Mouse (Mus musculus): Measurements from ENCODE around the gene Ahdc1.

DNA sequence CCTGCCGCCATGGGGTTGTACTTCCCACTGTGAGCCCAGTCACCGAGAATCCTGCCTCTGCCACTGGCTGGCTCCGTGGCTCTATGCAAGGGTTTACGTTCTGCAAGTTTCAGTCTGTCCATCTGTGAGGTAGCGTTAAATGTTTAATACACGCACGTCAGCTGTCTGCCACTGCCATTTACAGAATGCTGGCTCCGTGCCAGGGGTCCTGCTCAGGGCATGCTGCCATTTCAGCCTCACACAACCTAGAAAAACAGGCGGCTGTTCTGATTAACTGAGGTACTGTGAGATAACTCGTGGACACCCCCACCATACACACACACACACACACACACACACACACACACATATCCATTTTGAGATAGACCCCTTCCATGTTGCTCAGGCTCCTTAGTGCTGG, 8.2 kb upstream of the Ahdc1 start:
- TF ChIP-seq USF1 (IDR thresholded peaks at IDR 0.05; ENCODE audit: low read depth) (no peak), MYOG (IDR thresholded peaks at IDR 0.05; ENCODE audit: control insufficient read depth in 1 of 3, insufficient read depth in 1 of 3, insufficient read length in 2 of 3, low read depth in 2 of 3) (no peak), POLR2A (IDR thresholded peaks at IDR 0.05; ENCODE audit: insufficient read length, low read depth) (no peak), E2F4 (IDR thresholded peaks at IDR 0.05; ENCODE audit: insufficient read depth) (no peak), CEBPB (IDR thresholded peaks at IDR 0.05; ENCODE audit: insufficient read depth, poor library complexity, severe bottlenecking) (no peak), MAX (IDR thresholded peaks at IDR 0.05; ENCODE audit: low read depth) (no peak), MYOD1 (IDR thresholded peaks at IDR 0.05; ENCODE audit: control insufficient read depth in 1 of 3, insufficient read length in 2 of 3, low read depth in 2 of 3) (no peak), POLR2AphosphoS2 (IDR thresholded peaks at IDR 0.05; ENCODE audit: insufficient read length, low read depth) (no peak), REST (IDR thresholded peaks at IDR 0.05; ENCODE audit: insufficient read depth, insufficient read length) (no peak), SRF (IDR thresholded peaks at IDR 0.05; ENCODE audit: control insufficient read depth, insufficient read length, low read depth) (no peak), TCF12 (IDR thresholded peaks at IDR 0.05; ENCODE audit: insufficient read depth, poor library complexity, severe bottlenecking) (no peak), TCF3 (IDR thresholded peaks at IDR 0.05; ENCODE audit: insufficient read length, low read depth) (no peak)

All from myocyte (in vitro differentiated cells).